Mouse (Mus musculus) CD4-positive, CD25-positive, alpha-beta regulatory T cell, adult 9 weeks (primary cell): ENCODE measurements around the gene Eqtn. TPM values are rescaled to one million over a fixed set of nuclear protein-coding genes. Genes with fewer than 3 reads are reported as not detected.

Source experiments
- polyA plus RNA-seq: library from polyadenylated mRNA; unstranded; fragments of 100-300 nt; shearing (Covaris generic); gene quantifications from one replicate; pipeline ENCODE4 v1.2.1, GENCODE M21; 2017

Gene Eqtn
- polyA plus RNA-seq: 0.24 TPM

DNA sequence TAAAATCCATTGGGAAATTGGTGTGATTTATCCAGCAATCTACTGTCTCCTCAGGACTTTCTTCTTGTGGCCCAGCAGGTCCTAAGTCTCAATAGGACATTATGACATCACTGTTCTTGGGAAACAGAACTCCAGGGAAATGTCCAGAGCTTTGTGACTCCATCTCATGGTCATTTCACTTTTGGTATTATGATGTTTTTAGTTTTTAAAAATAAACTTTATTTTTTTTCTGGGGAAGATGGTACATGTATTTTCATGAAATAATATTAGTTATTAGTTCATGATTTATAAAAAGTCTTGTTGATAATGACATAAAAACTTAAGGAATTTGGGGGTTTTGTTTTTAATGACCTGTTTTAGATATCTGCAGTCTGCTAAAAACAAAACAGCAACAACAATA, at the start of gene Eqtn:
Gene Eqtn (minus strand): TSS at position 101 of the 400 bp plus-strand sequence.

Other genes starting within 250 kb of the Eqtn start
- gene Tek, start 189.6 kb downstream of the Eqtn start, polyA plus RNA-seq: not detected
- 86.0 TPM for gene Mysm1, start 50.3 kb upstream of the Eqtn start, polyA plus RNA-seq
- 10.1 TPM for gene Jun, start 123.4 kb upstream of the Eqtn start, polyA plus RNA-seq